Mouse (Mus musculus) ovary, adult 18-20 months (tissue): ENCODE measurements around the gene Pgp.

Source experiments
- DNase-seq: peaks from one replicate; pipeline ENCODE4 v3.0.0; 2022; ENCODE audit warnings: low spot score, mixed read lengths

The Pgp gene

GRCm38 (mm10) chr17:24461580-24461979 is 8.6 kb upstream of the Pgp start:
- DNase-seq: no peak

- DNase-seq: no peak
These were observed 7.3 kb upstream of the Pgp start for GRCm38 (mm10) chr17:24462932-24463331.

- no peak for DNase-seq
These were observed 6.6 kb upstream of the Pgp start for GRCm38 (mm10) chr17:24463374-24464133.

- DNase-seq: no peak
These were observed 1.5 kb upstream of the Pgp start for GRCm38 (mm10) chr17:24468636-24469246.

GRCm38 (mm10) chr17:24469336-24469909 is 769 bp upstream of the Pgp start:
- DNase-seq: no peak

GRCm38 (mm10) chr17:24470701-24471527 is 722 bp downstream of the Pgp start:
- DNase-seq: no peak

- peak; percentile 64 for DNase-seq
These were observed 2.3 kb downstream of the Pgp start for GRCm38 (mm10) chr17:24472512-24472911.

- no peak for DNase-seq
These were observed 3.6 kb downstream of the Pgp start, which contains the start of gene Bricd5 for GRCm38 (mm10) chr17:24473612-24474275. Bricd5 (plus strand) TSS chr17:24473884.

- peak; percentile 41 for DNase-seq
These were observed 4.4 kb downstream of the Pgp start for GRCm38 (mm10) chr17:24474557-24474956.

GRCm38 (mm10) chr17:24475586-24475985 is 5.4 kb downstream of the Pgp start:
- DNase-seq: no peak

GRCm38 (mm10) chr17:24476022-24476776 is 6.0 kb downstream of the Pgp start:
- DNase-seq: no peak

- no peak for DNase-seq
These were observed 7.1 kb downstream of the Pgp start for GRCm38 (mm10) chr17:24477053-24477984.

GRCm38 (mm10) chr17:24477985-24478600 is 7.9 kb downstream of the Pgp start:
- DNase-seq: no peak

GRCm38 (mm10) chr17:24478663-24479380 is 8.6 kb downstream of the Pgp start, which contains the start of gene Mlst8:
Mlst8 (minus strand) TSS chr17:24479078.
- peak; percentile 92 for DNase-seq

- no peak for DNase-seq
These were observed 9.2 kb downstream of the Pgp start for GRCm38 (mm10) chr17:24479431-24479830.

- no peak for DNase-seq
These were observed 10.1 kb downstream of the Pgp start for GRCm38 (mm10) chr17:24480201-24480826.

- DNase-seq: no peak
These were observed 11.0 kb downstream of the Pgp start for GRCm38 (mm10) chr17:24481027-24481815.
